Mouse (Mus musculus) midbrain, embryonic 11.5 days (tissue): ENCODE results near the gene Acpp. TPM values are rescaled to one million over a fixed set of nuclear protein-coding genes. Genes with fewer than 3 reads are reported as not detected.

Experiments used
- ATAC-seq: fragments of 200-750 bp; cut with Nextera tagmentation; 2 replicates; pipeline ENCODE4 v1.8.0; 2017; ENCODE audit warnings: moderate TSS enrichment, moderate library complexity; ENCODE audit not compliant: low FRiP score
- DNase-seq: peaks from one replicate; pipeline ENCODE4 v3.0.0; 2015; ENCODE audit warnings: low spot score; ENCODE audit errors: missing footprints
- H3K27ac ChIP-seq: fragments of 300-500 bp; sonication (generic); 2 replicates; pipeline ENCODE4 v1.5.1; 2014; ENCODE audit warnings: low read depth, low read length
- H3K27me3 ChIP-seq: fragments of 300-500 bp; sonication (generic); 2 replicates; pipeline ENCODE4 v1.6.1; 2014; ENCODE audit warnings: mild to moderate bottlenecking, low read length, moderate library complexity, mixed read lengths; ENCODE audit not compliant: control insufficient read depth, insufficient read depth
- H3K36me3 ChIP-seq: fragments of 300-500 bp; sonication (generic); 2 replicates; pipeline ENCODE4 v1.6.1; 2014; ENCODE audit warnings: mild to moderate bottlenecking, low read length, moderate library complexity, mixed read lengths; ENCODE audit not compliant: control insufficient read depth, insufficient read depth
- H3K4me1 ChIP-seq: fragments of 300-500 bp; sonication (generic); 2 replicates; pipeline ENCODE4 v1.6.1; 2014; ENCODE audit warnings: low read length; ENCODE audit not compliant: control insufficient read depth, insufficient read depth
- H3K4me2 ChIP-seq: fragments of 300-500 bp; sonication (generic); 2 replicates; pipeline ENCODE4 v1.6.1; 2014; ENCODE audit warnings: mild to moderate bottlenecking, moderate library complexity
- H3K4me3 ChIP-seq: fragments of 300-500 bp; sonication (generic); 2 replicates; pipeline ENCODE4 v1.5.1; 2014; ENCODE audit warnings: low read depth, low read length
- H3K9ac ChIP-seq: fragments of 300-500 bp; sonication (generic); 2 replicates; pipeline ENCODE4 v1.6.1; 2014; ENCODE audit warnings: low read length
- H3K9me3 ChIP-seq: fragments of 300-500 bp; sonication (generic); 2 replicates; pipeline ENCODE4 v1.6.1; 2016; ENCODE audit warnings: low read length; ENCODE audit not compliant: control insufficient read depth
- WGBS: fragments of 180-500 bp; shearing (Covaris S2); extraction: QIAGEN DNeasy Blood & Tissue Kit; methylation state at CpG from one replicate; pipeline ENCODE4 v1.1.7; 2014; 5-methylcytosine and 5-hydroxymethylcytosine counted together
- polyA plus RNA-seq: library from polyadenylated mRNA; unstranded; fragments of >200 nt; fragmentation: Nextera tagmentation; extraction: Ambion mirVana; gene quantifications from 2 replicates; pipeline ENCODE4 v1.2.1, GENCODE M21; 2014

The Acpp gene
- polyA plus RNA-seq, 1 experiment from 2014 or later: 0.11 TPM

DNA sequence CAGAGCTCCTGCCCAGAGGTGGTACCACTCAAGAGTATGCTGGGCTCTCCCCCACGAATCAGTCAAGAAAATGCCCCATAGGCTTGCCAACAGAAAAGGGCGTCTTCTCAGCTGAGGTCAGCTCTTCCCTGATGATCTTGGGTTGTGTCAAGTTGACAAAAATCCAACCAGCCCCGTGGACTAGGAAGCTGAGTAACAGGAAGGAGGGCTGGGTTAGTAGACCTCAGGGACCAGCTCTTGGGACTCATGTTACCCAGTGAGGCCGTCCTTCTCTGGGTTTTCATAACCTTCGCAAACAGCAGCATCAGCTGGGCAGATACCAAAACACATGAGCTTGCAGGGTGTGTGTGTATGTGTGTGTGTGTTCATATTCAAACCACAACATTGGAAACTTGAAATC, 55.8 kb downstream of the Acpp start:
- ATAC-seq (no peak), DNase-seq (no peak)
- Histone ChIP-seq H3K4me3 (no peak overlapping the region), H3K4me1 (no peaks in the 10 kb centered on the region), H3K9ac (no peak overlapping the region), H3K27ac (no peak overlapping the region), H3K4me2 (no peak overlapping the region), H3K9me3 (no peaks in the 10 kb centered on the region), H3K27me3 (no peaks in the 10 kb centered on the region), H3K36me3 (no peaks in the 10 kb centered on the region)
- WGBS: 82% methylated on average over 5 of the region's 5 CpGs

DNA sequence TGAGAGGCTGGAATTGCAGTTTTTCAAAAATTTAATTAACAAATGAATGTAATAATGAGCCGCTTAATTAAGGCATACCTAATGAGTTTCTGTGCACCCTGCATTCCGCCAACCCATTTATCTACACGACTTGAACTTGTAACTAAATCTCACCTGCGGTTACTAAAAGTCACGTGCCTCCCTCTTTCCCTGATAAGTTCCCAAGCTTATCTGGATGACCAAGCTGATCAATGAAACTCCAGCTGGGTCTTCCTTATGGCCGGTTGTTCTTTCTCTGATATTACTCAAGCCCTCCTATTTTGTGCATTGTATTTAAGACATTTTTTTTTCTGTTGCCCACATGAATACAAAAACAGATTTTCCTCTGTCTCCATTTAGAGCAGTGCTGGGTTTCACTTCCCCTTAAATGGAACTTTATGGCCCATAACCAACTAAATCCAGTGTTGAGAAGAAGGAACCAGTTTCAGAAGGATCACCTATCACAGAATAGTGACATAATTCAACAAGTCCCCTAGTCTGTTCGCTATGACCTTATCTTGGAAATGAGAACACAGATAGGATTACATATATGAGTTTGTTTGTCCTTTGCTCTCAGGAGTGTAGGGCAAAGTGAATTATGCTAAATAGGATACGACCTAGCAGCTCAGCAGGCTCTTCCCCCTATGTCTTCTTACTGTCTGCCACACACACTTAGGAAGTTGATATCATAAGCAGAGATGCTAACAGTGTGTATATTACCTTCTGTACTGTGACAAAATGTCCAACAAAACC, 56.6 kb downstream of the Acpp start:
- no peak overlapping the region for H3K4me2 ChIP-seq
- 87% methylated on average over 8 of the region's 8 CpGs for WGBS
- DNase-seq: no peak

DNA sequence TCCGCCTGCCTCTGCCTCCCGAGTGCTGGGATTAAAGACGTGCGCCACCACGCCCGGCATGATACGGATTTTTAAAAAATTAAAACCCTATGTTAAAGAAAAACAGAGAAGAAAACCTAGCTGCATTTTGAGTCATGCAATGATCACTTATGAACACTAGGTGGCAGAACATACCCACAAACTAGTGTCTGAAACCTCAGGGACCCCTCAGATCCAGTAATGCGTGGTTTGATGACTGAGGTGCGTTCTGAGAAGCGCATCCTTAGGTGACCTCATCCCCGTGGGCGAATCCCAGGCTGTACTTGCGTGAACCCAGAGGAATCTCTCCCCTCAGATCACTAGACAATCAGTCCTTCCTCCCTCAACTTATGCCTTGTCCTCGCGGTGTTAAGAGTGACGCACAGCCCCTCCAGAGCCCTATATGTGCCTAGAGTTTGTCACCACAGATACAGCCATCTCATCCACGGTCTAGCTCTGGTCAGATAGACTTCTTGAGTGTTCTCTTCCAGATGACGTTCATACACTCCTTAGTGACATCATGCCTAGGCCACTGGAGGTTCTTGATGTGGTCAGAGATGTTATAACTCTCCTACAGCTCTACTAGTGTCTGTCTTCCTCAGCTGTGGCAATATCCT, 59.9 kb downstream of the Acpp start:
- H3K4me1 ChIP-seq: no peaks in the 10 kb centered on the region
- H3K9ac ChIP-seq: no peak overlapping the region
- no peaks in the 10 kb centered on the region for H3K27me3 ChIP-seq
- no peak overlapping the region for H3K27ac ChIP-seq
- H3K36me3 ChIP-seq: no peaks in the 10 kb centered on the region
- WGBS: 26% methylated on average over 18 of the region's 18 CpGs
- DNase-seq (peak; percentile 90), ATAC-seq (peak; percentile 77)
- peak overlapping the region; percentile 15; the same call in 1 of the 2 replicates for H3K4me2 ChIP-seq
- H3K4me3 ChIP-seq: no peak overlapping the region
- no peaks in the 10 kb centered on the region for H3K9me3 ChIP-seq

More for the DNA sequence above, 56.6 kb downstream of the Acpp start:
- ATAC-seq: no peak
- Histone ChIP-seq H3K9me3 (no peaks in the 10 kb centered on the region), H3K9ac (no peak overlapping the region), H3K4me1 (no peaks in the 10 kb centered on the region), H3K27ac (no peak overlapping the region), H3K27me3 (no peaks in the 10 kb centered on the region), H3K4me3 (no peak overlapping the region), H3K36me3 (no peaks in the 10 kb centered on the region)

DNA sequence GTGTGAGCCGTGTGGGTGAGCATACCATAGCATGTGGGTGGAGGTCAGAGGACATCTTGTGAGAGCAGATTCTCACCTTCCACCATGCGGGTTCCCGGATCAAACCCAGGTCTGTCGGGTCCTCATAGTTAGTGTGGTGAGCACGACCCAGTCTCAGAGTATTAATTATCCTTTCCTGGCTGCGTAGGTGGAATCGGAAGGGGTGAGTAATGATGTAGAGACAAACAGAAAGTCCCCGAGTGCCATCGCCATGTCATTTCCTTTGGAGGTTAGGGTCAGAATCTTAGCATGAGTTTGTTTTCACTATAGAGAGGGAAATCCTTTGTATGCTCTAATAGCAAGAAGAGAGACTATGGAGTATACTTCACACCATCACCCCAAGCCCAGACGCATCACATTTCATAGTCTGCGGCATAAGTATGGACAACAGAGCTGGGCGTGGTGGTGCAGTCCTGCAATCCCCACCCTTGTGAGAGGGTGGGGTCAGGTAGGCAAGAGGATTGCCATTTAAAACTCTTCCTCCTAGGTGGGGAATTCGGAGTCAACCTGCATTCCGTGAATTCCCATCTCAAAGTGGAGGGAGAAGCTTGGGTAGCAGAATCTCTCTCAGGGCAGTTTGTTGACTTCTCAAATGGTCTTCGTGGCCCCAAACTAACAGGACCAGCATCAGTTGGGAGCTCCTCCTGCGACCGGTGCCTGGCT, 62.3 kb downstream of the Acpp start:
- Histone ChIP-seq H3K9me3 (no peaks in the 10 kb centered on the region), H3K4me1 (no peaks in the 10 kb centered on the region), H3K4me2 (no peak overlapping the region), H3K9ac (no peak overlapping the region), H3K27me3 (no peaks in the 10 kb centered on the region), H3K4me3 (no peak overlapping the region), H3K36me3 (no peaks in the 10 kb centered on the region), H3K27ac (no peak overlapping the region)
- DNase-seq (no peak), ATAC-seq (no peak)
- 90% methylated on average over 17 of the region's 17 CpGs for WGBS

DNA sequence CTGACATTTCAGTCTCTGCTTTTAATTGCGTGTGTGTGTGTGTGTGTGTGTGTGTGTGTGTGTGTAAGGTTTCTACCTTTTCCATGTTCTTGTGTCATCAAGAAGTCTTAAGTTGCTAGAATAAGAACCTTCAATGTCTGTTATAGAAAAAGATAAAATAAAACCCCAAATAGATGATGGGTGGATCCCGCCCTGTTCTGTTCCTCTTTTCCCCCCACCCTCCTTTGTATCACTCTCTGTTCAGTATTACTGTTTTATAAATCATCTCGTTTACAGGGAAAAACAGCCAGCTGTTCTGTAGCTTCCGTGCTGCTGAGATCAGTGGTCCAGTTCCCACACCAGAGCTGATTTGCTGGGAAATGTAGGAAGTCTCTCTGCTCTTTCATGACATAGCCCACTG, 65.5 kb downstream of the Acpp start:
- no peak for ATAC-seq
- Histone ChIP-seq H3K4me1 (no peaks in the 10 kb centered on the region), H3K4me3 (no peak overlapping the region), H3K36me3 (no peaks in the 10 kb centered on the region), H3K4me2 (no peak overlapping the region), H3K27ac (no peak overlapping the region), H3K9ac (no peak overlapping the region), H3K9me3 (no peaks in the 10 kb centered on the region), H3K27me3 (no peaks in the 10 kb centered on the region)
- DNase-seq: no peak
- WGBS: 84% methylated on average over 4 of the region's 4 CpGs

DNA sequence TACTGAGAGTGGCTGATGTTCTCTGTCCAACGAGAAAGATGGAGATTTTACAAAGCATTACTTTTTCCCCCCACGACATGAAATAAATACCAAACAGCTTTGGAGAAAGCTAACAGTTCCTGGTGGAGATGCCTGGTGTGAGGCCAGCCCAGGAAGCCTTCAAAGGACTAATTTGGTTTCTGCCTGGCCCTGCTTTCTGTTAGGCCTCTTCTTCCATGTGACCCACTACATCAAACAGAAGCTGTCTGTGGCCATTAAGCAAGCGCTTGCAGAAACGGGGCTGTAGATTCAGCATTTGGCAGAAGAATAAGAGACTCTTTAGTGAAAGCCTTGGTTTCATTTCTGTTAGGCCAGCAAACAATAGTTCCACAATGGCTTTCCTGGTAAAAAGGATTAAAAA, 65.9 kb downstream of the Acpp start:
- no peak for DNase-seq
- Histone ChIP-seq H3K27ac (no peak overlapping the region), H3K4me1 (no peaks in the 10 kb centered on the region), H3K36me3 (no peaks in the 10 kb centered on the region), H3K27me3 (no peaks in the 10 kb centered on the region), H3K9me3 (no peaks in the 10 kb centered on the region), H3K4me3 (no peak overlapping the region), H3K9ac (no peak overlapping the region), H3K4me2 (no peak overlapping the region)
- ATAC-seq: no peak
- WGBS: 78% methylated on average over 4 of the region's 4 CpGs

DNA sequence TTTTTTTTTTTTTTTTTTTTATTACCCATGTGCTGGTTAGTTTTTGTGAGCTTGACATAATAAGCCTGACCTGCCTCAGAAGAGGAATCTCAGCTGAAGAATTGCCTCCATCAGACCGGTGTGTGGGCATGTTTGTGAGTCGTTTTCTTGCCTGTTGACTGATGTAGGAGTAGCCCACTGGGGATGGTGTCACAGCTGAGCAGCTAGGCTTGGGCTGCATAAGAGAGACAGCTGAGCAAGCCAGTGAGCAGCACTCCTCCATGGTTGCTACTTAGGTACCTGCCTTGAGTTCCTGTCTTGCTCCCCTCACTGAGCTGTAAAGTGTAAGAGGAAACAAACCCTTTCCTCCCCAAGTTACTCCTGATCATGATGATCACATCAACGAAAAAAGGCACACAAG, 67.6 kb downstream of the Acpp start:
- H3K27ac ChIP-seq: no peak overlapping the region
- H3K4me1 ChIP-seq: no peaks in the 10 kb centered on the region
- no peak overlapping the region for H3K4me3 ChIP-seq
- H3K27me3 ChIP-seq: no peaks in the 10 kb centered on the region
- no peaks in the 10 kb centered on the region for H3K9me3 ChIP-seq
- no peak overlapping the region for H3K4me2 ChIP-seq
- ATAC-seq (no peak), DNase-seq (no peak)
- H3K9ac ChIP-seq: no peak overlapping the region
- 81% methylated on average over 3 of the region's 3 CpGs for WGBS
- H3K36me3 ChIP-seq: no peaks in the 10 kb centered on the region

DNA sequence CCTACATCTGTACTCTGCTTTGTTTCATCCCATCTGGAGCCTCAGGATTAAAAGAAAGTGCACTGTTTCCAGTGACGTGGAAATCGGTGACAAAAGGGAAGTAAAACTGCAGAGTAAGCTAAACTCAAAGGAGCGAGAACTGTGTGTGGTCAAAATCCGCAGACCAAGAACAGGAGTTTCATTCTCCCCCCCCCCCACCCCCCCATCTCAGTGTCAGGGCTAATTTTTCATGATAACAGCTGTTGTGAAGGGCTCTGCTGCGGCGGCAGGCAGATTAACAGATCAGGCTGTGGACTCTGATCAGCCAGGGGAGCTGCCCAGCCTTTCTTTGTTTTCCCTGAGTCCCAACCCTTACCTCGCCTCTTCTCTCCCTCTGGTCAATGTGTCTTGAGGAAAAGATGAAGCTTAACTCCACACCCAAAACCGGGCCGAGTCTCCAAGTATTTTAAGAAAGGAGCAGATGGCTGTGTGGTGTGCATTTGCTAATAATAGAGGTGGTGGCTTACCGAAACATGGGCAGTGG, 68.1 kb downstream of the Acpp start:
- Histone ChIP-seq H3K4me1 (no peaks in the 10 kb centered on the region), H3K27me3 (no peaks in the 10 kb centered on the region), H3K4me3 (no peak overlapping the region), H3K4me2 (no peak overlapping the region), H3K9ac (0 out of 2 replicates have a peak overlapping the region, but pooled peaks have one; percentile 2), H3K9me3 (no peaks in the 10 kb centered on the region), H3K36me3 (no peaks in the 10 kb centered on the region), H3K27ac (peak overlapping the region; percentile 20; the same call in 1 of the 2 replicates)
- 38% methylated on average over 10 of the region's 10 CpGs for WGBS
- ATAC-seq (peak; percentile 42; the same call in 1 of the 2 replicates), DNase-seq (no peak)

DNA sequence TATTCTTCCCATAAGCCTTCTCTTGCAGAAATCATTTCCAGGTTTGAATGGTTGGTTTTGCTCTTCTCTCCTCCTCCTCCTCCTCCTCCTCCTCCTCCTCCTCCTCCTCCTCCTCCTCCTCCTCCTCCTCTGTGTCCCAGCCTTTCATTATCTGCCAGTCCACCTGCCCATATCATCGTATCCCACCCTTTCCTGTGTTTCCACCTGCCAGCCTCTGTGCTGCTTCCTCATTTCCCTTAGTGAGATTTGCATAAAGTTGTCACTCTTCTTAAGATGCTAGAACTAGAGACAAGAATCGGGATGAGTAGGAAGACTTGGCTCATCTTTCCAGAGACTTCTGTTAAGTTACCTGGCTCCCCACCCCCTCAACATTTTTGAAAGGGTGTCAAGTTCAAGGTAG, 73.0 kb downstream of the Acpp start:
- DNase-seq (no peak), ATAC-seq (no peak)
- Histone ChIP-seq H3K27ac (no peak overlapping the region), H3K27me3 (no peaks in the 10 kb centered on the region), H3K9me3 (no peaks in the 10 kb centered on the region), H3K4me2 (no peak overlapping the region), H3K9ac (no peak overlapping the region), H3K36me3 (no peaks in the 10 kb centered on the region), H3K4me1 (peaks cover 7% of the 10 kb centered on the region), H3K4me3 (no peak overlapping the region)
- 91% methylated on average over 2 of the region's 2 CpGs for WGBS
